Mouse (Mus musculus) intestine, embryonic 16.5 days (tissue): ENCODE results near the gene Uhrf1. TPM values are rescaled to one million over a fixed set of nuclear protein-coding genes. Genes with fewer than 3 reads are reported as not detected.

ENCODE experiments used
- ATAC-seq: fragments of 200-750 bp; cut with Nextera tagmentation; 2 replicates; pipeline ENCODE4 v1.8.0; 2017; ENCODE audit warnings: moderate TSS enrichment, moderate library complexity
- H3K27ac ChIP-seq: fragments of 300-500 bp; sonication (generic); 2 replicates; pipeline ENCODE4 v1.5.1; 2014; ENCODE audit warnings: mild to moderate bottlenecking, low read length
- H3K27me3 ChIP-seq: fragments of 300-500 bp; sonication (generic); replicated peaks from 2 replicates; pipeline ENCODE4 v1.6.1; 2014; ENCODE audit warnings: low read length, control low read depth, mixed read lengths; ENCODE audit not compliant: control insufficient read depth, insufficient read depth
- H3K36me3 ChIP-seq: fragments of 300-500 bp; sonication (generic); 2 replicates; pipeline ENCODE4 v1.6.1; 2014; ENCODE audit warnings: low read length, control low read depth; ENCODE audit not compliant: control insufficient read depth, insufficient read depth
- H3K4me1 ChIP-seq: fragments of 300-500 bp; sonication (generic); 2 replicates; pipeline ENCODE4 v1.6.1; 2014; ENCODE audit warnings: low read length, control low read depth, mixed read lengths; ENCODE audit not compliant: control insufficient read depth, insufficient read depth
- H3K4me2 ChIP-seq: fragments of 300-500 bp; sonication (generic); 2 replicates; pipeline ENCODE4 v1.6.1; 2014; ENCODE audit warnings: low read depth, low read length, control low read depth
- H3K4me3 ChIP-seq: fragments of 300-500 bp; sonication (generic); 2 replicates; pipeline ENCODE4 v1.5.1; 2014; ENCODE audit warnings: mild to moderate bottlenecking, low read length
- H3K9ac ChIP-seq: fragments of 300-500 bp; sonication (generic); 2 replicates; pipeline ENCODE4 v1.6.1; 2014; ENCODE audit warnings: low read depth, low read length
- H3K9me3 ChIP-seq: fragments of 300-500 bp; sonication (generic); 2 replicates; pipeline ENCODE4 v1.6.1; 2016; ENCODE audit warnings: low read length, control low read depth; ENCODE audit not compliant: control insufficient read depth
- WGBS: fragments of 180-500 bp; shearing (Covaris S2); extraction: QIAGEN DNeasy Blood & Tissue Kit; methylation state at CpG from one replicate; pipeline ENCODE4 v1.1.7; 2014; 5-methylcytosine and 5-hydroxymethylcytosine counted together
- polyA plus RNA-seq: library from polyadenylated mRNA; unstranded; fragments of >200 nt; fragmentation: Nextera tagmentation; extraction: Ambion mirVana; gene quantifications from 2 replicates; pipeline ENCODE4 v1.2.1, GENCODE M21; 2015

Gene Uhrf1
- polyA plus RNA-seq, 1 experiment from 2014 or later: 114 TPM

DNA sequence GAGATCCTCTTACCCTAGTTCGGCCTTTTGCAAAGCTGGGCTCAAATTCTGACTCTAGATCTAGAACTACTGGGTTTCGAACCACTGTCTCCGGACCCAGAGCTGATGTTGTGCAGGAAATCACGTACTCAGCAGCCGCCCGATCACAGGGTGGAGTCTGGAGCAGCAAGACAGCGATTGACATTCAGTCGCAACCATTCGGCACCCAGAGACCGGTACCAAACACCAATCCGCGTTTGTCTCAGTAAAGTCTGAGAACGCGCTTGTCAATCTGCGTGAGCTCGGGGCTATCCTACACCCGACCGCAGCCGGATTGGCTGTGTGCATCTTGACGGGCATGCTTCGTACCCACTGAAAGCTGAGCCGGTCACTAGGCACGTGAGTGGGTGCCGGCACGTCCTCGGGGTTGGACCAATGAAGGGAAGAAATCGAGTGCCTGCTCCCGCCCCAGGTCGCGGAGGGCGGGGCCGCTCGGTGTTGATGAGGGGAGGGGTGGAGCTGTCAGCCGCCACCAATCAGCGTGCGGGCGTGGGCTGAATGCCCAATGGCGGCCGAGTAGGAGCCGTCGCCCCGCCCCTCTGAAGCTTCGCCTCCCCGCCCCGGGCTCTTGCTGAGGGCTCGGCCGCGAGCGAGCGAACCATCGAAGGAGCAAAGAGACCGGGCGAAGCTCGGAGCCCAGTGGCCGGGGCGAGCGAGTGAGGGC is 22.5 kb downstream of the Uhrf1 start, which contains the start of gene Kdm4b:
TSS of gene Kdm4b (plus strand) at position 613 of the 703 bp plus-strand sequence.
- Histone ChIP-seq H3K9ac (peak within 1 kb of the TSS; percentile 92), H3K27ac (peak within 1 kb of the TSS; percentile 96), H3K27me3 (no peaks in the 10 kb centered on the region), H3K36me3 (peaks cover under 1% of the 10 kb centered on the region; the same call in 1 of the 2 replicates), H3K4me1 (peaks cover 28% of the 10 kb centered on the region), H3K9me3 (no peaks in the 10 kb centered on the region), H3K4me3 (peak within 1 kb of the TSS; percentile 94), H3K4me2 (peak within 1 kb of the TSS; percentile 69)
- WGBS: under 1% methylated on average over 54 of the region's 57 CpGs
- peak; percentile 99 for ATAC-seq

DNA sequence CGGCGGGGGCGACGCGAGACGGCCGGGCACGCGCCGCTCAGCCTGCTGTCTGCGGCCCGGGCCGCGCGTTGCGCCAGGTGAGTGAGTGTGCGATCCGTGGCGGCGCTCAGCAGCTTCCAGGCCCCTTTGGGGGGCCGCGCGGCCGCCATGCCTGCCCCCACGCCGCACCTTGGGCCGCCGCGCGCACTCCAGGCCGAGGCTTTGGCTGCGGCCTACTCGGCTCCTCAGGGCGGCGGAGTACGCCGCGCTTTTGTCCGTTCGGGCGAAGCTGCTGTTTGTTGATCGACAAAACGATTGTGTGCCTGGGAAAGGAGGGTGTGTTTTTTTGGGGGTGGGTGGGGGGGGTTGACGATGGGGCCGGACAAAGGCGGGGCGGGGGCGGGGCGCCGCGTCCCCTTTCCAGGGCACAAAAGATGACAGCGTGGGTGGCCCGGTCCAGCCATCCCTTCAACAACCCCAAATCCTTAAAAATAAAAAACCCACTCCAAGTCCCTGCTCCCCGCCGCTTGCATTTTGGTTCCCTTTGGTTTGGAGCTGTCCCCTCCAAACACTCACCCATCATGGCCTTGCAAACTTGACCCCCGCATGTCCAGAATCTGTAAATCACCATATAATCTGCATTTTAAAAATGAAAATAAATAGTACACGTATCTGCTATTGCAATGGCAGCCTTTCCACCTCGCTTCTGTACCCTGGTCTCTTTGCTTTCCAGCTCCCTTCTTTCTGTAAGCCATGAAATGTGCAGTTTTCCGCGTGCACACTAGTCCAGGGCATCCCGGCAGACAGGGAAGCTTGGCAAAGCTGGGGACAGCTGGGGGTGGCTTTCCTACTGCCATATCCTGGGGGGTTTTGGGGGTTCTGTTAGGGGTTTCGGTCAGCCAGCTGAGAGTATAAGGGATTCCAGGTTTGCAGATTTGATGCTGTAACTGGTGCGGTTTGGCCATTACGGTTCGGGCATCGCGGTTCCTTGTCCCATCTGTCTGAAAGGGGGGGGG is 23.3 kb downstream of the Uhrf1 start:
- H3K27me3 ChIP-seq: no peaks in the 10 kb centered on the region
- H3K9ac ChIP-seq: peak overlapping the region; percentile 92
- H3K9me3 ChIP-seq: no peaks in the 10 kb centered on the region
- H3K4me2 ChIP-seq: peak overlapping the region; percentile 69
- H3K4me1 ChIP-seq: peaks cover 28% of the 10 kb centered on the region
- peak; percentile 47 for ATAC-seq
- WGBS: under 1% methylated on average over 57 of the region's 67 CpGs
- H3K4me3 ChIP-seq: peak overlapping the region; percentile 94
- H3K36me3 ChIP-seq: no peaks in the 10 kb centered on the region
- H3K27ac ChIP-seq: peak overlapping the region; percentile 96

DNA sequence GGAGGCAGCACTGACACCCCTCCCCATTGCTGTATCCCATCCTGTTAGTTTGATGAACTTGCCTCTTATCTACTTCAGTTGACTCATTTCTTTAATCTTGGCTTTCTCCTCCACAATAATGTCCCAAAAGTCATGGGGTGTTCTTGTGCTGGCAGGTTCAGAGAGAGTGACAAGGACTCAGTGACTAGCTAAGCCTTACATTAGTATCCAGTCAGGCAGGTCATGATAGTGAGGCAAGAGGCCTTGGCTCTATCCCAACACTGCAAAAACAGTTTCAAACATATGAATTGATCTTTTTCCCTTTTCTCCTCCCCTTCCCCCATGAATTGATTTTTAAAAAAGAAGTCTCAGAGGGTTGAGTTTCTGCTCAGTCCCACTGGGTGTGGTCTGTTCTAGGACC is 26.1 kb downstream of the Uhrf1 start:
- Histone ChIP-seq H3K9me3 (no peaks in the 10 kb centered on the region), H3K4me1 (peaks cover 32% of the 10 kb centered on the region), H3K36me3 (no peaks in the 10 kb centered on the region), H3K4me3 (no peak overlapping the region), H3K9ac (no peak overlapping the region), H3K27ac (no peak overlapping the region), H3K27me3 (no peaks in the 10 kb centered on the region), H3K4me2 (no peak overlapping the region)
- ATAC-seq: no peak

DNA sequence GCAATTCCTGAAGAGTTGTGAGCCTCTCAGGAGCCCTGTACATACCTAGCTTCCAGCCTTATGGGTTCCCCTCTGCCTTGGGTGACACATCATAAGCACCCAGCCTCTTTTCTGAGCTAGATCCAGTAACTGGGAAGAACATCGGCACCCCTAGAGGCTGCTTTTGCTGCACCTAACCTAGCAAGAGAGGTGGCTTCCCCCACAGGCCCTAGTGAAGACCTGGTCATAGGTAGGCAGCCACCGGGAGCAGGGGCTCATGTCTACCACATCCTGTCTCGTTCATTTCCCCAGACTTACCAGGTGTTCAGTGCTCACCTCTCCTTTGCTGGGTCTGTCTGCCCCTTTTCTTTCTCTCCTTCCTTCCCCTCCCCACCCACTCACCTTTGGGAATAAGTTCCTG is 27.2 kb downstream of the Uhrf1 start:
- Histone ChIP-seq H3K9ac (no peak overlapping the region), H3K4me2 (no peak overlapping the region), H3K27ac (no peak overlapping the region), H3K36me3 (no peaks in the 10 kb centered on the region), H3K27me3 (no peaks in the 10 kb centered on the region), H3K9me3 (no peaks in the 10 kb centered on the region), H3K4me1 (peaks cover 29% of the 10 kb centered on the region), H3K4me3 (no peak overlapping the region)
- WGBS: 67% methylated on average over 3 of the region's 3 CpGs
- ATAC-seq: no peak

DNA sequence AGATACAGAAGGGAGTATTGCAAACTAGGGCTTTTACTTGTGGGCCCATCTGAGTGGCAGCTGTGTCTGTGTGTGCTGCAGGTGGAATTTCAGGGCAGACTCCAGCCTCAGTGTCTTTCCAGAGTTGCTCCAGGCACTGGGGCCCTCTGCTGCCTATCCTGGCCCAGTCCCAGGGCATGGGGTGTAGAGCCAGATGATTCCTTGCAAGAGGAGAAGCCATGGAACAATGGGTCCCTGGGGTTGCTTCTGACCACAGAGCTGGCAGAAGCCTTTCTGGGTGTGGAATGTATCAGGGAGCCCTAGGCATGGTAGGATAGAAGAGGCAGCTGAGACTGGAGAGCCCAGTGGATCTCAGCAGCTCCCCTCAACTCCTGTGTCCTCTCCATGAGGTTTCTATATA is 28.1 kb downstream of the Uhrf1 start:
- Histone ChIP-seq H3K4me3 (no peak overlapping the region), H3K36me3 (no peaks in the 10 kb centered on the region), H3K9me3 (no peaks in the 10 kb centered on the region), H3K4me2 (no peak overlapping the region), H3K27me3 (no peaks in the 10 kb centered on the region), H3K27ac (no peak overlapping the region), H3K9ac (no peak overlapping the region), H3K4me1 (peaks cover 29% of the 10 kb centered on the region)
- no peak for ATAC-seq

DNA sequence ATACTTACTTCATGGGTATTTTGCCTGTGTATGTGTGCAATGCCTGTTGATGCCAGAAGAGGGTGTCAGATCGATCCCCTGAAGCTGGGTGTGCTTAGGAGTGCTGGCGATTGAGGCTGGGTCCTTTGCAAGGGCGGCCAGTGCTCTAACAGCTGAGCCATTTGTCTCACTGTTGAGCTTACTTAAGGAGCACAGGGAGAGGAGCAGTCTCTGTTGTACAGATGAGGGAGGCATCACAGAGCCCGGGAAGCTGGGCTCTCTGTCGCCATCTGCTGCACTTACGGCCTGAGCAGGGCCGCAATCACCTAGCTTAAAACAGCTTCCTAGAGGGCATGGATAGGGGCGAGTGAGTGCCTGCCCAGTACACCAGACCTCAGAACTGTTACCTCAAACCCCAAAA is 29.9 kb downstream of the Uhrf1 start:
- Histone ChIP-seq H3K36me3 (no peaks in the 10 kb centered on the region), H3K4me3 (no peak overlapping the region), H3K27me3 (no peaks in the 10 kb centered on the region), H3K4me1 (peaks cover 17% of the 10 kb centered on the region), H3K9ac (no peak overlapping the region), H3K4me2 (no peak overlapping the region), H3K9me3 (no peaks in the 10 kb centered on the region), H3K27ac (no peak overlapping the region)
- WGBS: 47% methylated on average over 8 of the region's 8 CpGs
- no peak for ATAC-seq

DNA sequence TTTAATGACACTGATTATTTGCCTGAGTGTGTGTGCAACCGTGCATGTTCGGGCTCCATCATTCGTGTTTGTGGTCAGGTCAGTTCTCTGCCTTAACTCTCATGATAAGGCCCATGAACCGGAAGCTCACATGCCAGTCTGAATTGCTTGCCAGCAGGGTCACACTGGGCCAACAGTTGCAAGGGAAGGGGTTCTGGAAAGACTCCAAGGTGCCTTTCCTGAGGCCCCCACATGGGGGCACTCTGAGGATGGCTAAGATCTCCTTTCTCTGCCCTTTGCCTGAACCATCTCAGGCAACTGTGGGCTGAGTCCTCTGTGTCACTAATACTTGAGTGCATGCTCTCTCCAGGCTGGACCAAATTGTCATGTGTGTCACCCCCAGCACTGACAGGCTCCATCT is 34.1 kb downstream of the Uhrf1 start:
- Histone ChIP-seq H3K27ac (no peak overlapping the region), H3K4me3 (no peak overlapping the region), H3K4me2 (no peak overlapping the region), H3K27me3 (no peaks in the 10 kb centered on the region), H3K9me3 (no peaks in the 10 kb centered on the region), H3K4me1 (peaks cover 4% of the 10 kb centered on the region; the same call in 1 of the 2 replicates), H3K36me3 (no peaks in the 10 kb centered on the region), H3K9ac (no peak overlapping the region)
- 51% methylated on average over 4 of the region's 4 CpGs for WGBS
- ATAC-seq: no peak

DNA sequence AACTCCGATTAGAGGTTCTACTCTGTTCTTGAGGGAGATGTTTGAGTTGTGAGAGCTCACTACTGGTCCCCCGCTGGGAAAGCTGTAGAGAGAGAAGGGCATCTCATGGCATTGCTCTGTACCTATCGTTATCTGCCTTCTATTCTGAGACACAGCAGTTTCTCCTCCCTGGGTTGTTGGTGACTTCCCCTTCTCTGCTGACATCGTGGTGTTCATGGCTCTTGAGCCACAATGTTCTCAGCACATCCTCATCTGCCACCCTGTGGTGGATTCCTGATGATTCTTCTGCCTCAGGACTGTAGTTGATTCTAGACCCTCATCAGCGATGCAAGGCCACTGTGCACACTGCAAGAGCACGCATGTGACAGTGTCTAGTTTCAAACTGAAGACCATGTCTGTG is 34.7 kb downstream of the Uhrf1 start:
- H3K4me2 ChIP-seq: no peak overlapping the region
- H3K9ac ChIP-seq: no peak overlapping the region
- ATAC-seq: no peak
- no peak overlapping the region for H3K27ac ChIP-seq
- H3K4me1 ChIP-seq: peaks cover 4% of the 10 kb centered on the region; the same call in 1 of the 2 replicates
- no peak overlapping the region for H3K4me3 ChIP-seq
- 87% methylated on average over 6 of the region's 6 CpGs for WGBS
- no peaks in the 10 kb centered on the region for H3K36me3 ChIP-seq
- no peaks in the 10 kb centered on the region for H3K27me3 ChIP-seq
- H3K9me3 ChIP-seq: no peaks in the 10 kb centered on the region

DNA sequence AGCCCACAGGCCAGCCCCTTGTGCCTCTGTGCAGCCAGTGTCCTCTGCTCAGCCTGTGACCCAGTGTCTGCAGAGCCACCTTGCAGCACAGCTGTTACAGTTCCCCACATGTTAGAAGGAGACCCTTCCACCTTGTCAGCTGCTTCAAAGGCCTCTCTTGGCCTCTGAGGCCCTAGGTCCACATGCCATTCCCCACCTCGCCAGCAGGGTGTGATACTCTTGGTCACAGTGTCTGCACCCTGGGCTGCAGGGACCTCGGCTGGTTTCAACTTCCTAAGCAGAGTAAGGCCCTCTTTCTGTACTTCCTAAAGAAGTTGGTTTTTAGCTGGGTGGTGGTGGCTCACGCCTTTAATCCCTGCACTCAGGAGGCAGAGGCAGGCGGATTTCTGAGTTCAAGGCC is 35.8 kb downstream of the Uhrf1 start:
- 62% methylated on average over 4 of the region's 4 CpGs for WGBS
- H3K9ac ChIP-seq: no peak overlapping the region
- H3K4me3 ChIP-seq: no peak overlapping the region
- H3K4me1 ChIP-seq: peaks cover 4% of the 10 kb centered on the region; the same call in 1 of the 2 replicates
- H3K36me3 ChIP-seq: no peaks in the 10 kb centered on the region
- H3K27me3 ChIP-seq: no peaks in the 10 kb centered on the region
- no peak overlapping the region for H3K27ac ChIP-seq
- ATAC-seq: no peak; the same call in 1 of the 2 replicates
- H3K9me3 ChIP-seq: no peaks in the 10 kb centered on the region
- no peak overlapping the region for H3K4me2 ChIP-seq
